Mouse (Mus musculus): ENCODE data around the gene Cma1.

- TF ChIP-seq CTCF (IDR thresholded peaks at IDR 0.05) (peak; percentile 98), EP300 (IDR thresholded peaks at IDR 0.05) (no peak)
Measured at GRCm38 (mm10) chr14:55918240-55919082, 26.0 kb downstream of the Cma1 start.
